Mouse (Mus musculus): ENCODE measurements around the gene Loxl3. TPM values are rescaled to one million over a fixed set of nuclear protein-coding genes. Genes with fewer than 3 reads are reported as not detected.

The Loxl3 gene
- total RNA-seq, 1 experiment from 2014 or later: 1.3 TPM

GRCm38 (mm10) chr6:83101316-83101687, 67.3 kb downstream of the Loxl3 start, which contains the start of the genes Ccdc142 and Gm42688:
TSS of gene Ccdc142 (plus strand) at chr6:83101601.
TSS of gene Gm42688 (plus strand) at chr6:83101617.
- peak; percentile 85 to 87 for ATAC-seq (replicated peaks in 1 of 2; ENCODE audit: insufficient read depth in 1 of 2, low FRiP score in 2 of 2, low TSS enrichment in 1 of 2, low read depth in 1 of 2, poor library complexity in 2 of 2, severe bottlenecking in 2 of 2)

- peak; percentile 66 to 75 for ATAC-seq (replicated peaks in 1 of 2; ENCODE audit: insufficient read depth in 1 of 2, low FRiP score in 2 of 2, low TSS enrichment in 1 of 2, low read depth in 1 of 2, poor library complexity in 2 of 2, severe bottlenecking in 2 of 2)
These were observed 67.9 kb downstream of the Loxl3 start for GRCm38 (mm10) chr6:83101688-83102556.

Other genes starting within 250 kb of the Loxl3 start
- 0.13 and 0.55 TPM in 2 replicates for gene Sema4f, start 94.4 kb upstream of the Loxl3 start, total RNA-seq (2017)
- 1.2 and 2.6 TPM in 2 replicates for gene M1ap, start 87.3 kb upstream of the Loxl3 start, total RNA-seq (2017)
- gene Dok1, start 702 bp upstream of the Loxl3 start, total RNA-seq (2017): 22.9 and 39.6 TPM in 2 replicates
- gene Aup1, start 20.3 kb downstream of the Loxl3 start, total RNA-seq (2017): 114 and 124 TPM in 2 replicates
- 42.7 and 43.3 TPM in 2 replicates for gene Htra2, start 21.1 kb downstream of the Loxl3 start, total RNA-seq (2017)
- 0.13 and 0.25 TPM in 2 replicates for gene Dqx1, start 23.7 kb downstream of the Loxl3 start, total RNA-seq (2017)
- gene Tlx2, start 36.1 kb downstream of the Loxl3 start, total RNA-seq (2017): not detected in 2 replicates
- gene Pcgf1, start 43.7 kb downstream of the Loxl3 start, total RNA-seq (2017): 24.2 and 24.6 TPM in 2 replicates
- 1.5 TPM in 1 of 2 replicates, not detected in the other for gene Lbx2, start 52.2 kb downstream of the Loxl3 start, total RNA-seq (2017)
- gene Ccdc142, start 67.4 kb downstream of the Loxl3 start, total RNA-seq (2017): 0.45 and 2.3 TPM in 2 replicates
- gene Gm42688, start 67.4 kb downstream of the Loxl3 start, total RNA-seq (2017): 2.4 and 4.1 TPM in 2 replicates
- 8.4 and 19.3 TPM in 2 replicates for gene Mrpl53, start 74.9 kb downstream of the Loxl3 start, total RNA-seq (2017)
- gene Mogs, start 81.3 kb downstream of the Loxl3 start, total RNA-seq (2017): 57.8 and 60.4 TPM in 2 replicates
- gene Wbp1, start 87.4 kb downstream of the Loxl3 start, total RNA-seq (2017): 148 and 226 TPM in 2 replicates
- gene Ino80b, start 91.3 kb downstream of the Loxl3 start, total RNA-seq (2017): 31.1 and 42.3 TPM in 2 replicates
- gene Rtkn, start 101.3 kb downstream of the Loxl3 start, total RNA-seq (2017): 7.1 and 12.4 TPM in 2 replicates
- 0.20 and 0.31 TPM in 2 replicates for gene Wdr54, start 122.2 kb downstream of the Loxl3 start, total RNA-seq (2017)
- 0.35 TPM in 1 of 2 replicates, not detected in the other for gene 1700003E16Rik, start 122.2 kb downstream of the Loxl3 start, total RNA-seq (2017)
- 50.5 and 70.9 TPM in 2 replicates for gene Dctn1, start 131.7 kb downstream of the Loxl3 start, total RNA-seq (2017)
- not detected in 2 replicates for gene Slc4a5, start 185.7 kb downstream of the Loxl3 start, total RNA-seq (2017)